Mouse (Mus musculus) MEL-GATA-1-ER (cell line): ENCODE results near the gene Map7.

Experiments used
- DNase-seq: peaks from one replicate; pipeline ENCODE4 v3.0.0-alpha.2; 2012; ENCODE audit warnings: low read depth; ENCODE audit errors: extremely low read depth

Gene Map7

DNA sequence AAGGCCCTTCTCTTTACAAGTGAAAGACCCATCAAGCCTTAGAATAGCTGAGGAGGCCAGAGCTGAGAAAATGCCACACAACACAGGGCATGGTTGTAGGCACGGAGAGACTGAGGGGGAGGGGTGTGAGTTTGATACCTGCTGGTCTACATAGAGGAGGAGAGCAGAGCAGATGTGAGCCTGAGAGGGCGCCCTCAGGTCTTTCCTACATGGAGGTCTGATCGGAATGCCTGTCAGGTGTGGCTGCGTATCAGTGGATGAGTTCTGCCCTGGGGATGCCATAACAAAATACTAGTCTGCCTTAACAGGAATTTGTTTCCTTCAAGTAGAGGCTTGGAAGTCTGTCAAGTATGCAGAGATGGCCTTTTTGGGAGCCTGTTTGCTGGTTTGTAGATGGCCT lies 37.0 kb downstream of the Map7 start:
- no peak for DNase-seq

- DNase-seq = no peak
Measured at GRCm38 (mm10) chr10:20185806-20186205, 37.5 kb downstream of the Map7 start.

DNA sequence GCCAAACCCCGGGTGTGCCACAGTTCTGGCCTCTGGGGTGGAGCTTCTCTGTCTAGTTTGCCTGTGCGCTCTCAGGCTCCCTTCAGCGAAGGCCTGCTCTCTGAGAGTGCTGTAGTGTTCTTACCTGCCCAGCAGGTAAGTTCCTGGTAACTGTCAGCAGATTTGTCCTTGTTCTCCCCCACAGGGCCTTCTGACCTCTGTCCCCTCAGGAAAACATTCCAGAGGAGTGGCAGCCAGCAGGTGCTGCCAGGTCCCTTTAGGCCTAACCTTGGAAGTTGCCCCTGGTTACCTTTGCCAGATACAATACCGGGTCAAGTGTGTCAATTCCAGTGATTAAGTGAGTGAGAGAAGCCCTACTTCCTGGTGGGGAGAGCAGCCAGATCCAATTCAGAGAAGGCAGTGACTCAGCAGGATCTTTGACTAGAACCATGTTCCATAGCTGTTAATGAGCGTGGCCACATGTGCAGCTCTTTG lies 38.6 kb downstream of the Map7 start:
- DNase-seq = no peak

- no peak for DNase-seq
Measured at GRCm38 (mm10) chr10:20190139-20190747, 42.0 kb downstream of the Map7 start.

- DNase-seq = no peak
Measured at GRCm38 (mm10) chr10:20194847-20195540, 46.7 kb downstream of the Map7 start.

DNA sequence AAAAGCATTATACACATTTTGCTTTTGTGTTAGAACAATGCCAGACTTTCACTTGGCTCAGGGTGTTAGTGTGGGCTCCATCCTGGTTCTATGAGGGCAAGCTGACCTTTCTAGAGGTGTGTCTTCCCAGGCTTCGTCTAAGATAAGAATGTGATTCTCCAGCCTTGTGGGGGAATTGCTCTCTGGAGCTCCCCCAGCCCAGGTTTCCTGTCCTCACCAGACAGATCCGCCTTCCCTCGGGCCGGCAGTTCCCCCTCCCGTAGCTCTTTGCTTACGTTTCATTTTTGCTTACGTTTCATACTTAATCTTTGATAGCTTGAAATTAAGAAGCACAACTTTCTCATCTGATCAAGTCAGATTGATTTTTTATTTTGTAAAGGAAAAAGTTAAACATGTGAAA lies 48.8 kb downstream of the Map7 start:
- no peak for DNase-seq

DNA sequence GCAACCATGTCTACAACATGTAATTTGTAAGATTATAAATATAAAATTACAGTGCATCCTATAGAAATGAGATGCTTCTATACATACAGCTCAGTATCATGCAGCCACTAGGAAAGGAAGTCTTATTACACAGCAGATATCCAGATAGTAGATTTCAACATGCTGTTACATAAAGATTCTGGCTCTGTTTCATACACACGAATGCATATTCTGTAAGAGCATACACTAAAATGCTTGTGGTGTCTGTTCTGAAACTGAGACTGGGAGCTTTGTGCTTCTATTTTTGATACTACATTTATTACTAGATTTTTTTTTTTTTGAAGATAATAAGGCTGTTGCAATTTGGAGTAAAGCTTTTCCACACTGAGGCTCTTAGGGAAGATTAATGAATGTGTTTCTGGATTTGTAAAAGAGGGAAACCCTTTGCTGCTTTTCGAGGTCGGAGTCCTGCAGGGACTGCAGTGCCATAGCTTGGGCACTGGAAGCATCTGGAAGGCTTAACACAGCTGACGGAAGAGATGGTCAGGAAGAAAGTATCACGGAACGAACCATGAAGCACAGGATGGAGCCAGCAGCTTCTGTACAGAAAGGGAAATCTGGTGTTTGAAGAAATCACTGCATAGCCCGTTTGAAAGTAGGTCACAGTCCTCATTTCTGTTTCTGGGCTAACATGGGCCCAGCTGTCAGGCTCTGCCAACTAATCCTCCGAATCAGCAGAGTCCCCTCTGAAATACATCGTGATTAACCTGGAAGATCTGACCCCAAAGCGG lies 50.9 kb downstream of the Map7 start:
- DNase-seq = no peak

DNA sequence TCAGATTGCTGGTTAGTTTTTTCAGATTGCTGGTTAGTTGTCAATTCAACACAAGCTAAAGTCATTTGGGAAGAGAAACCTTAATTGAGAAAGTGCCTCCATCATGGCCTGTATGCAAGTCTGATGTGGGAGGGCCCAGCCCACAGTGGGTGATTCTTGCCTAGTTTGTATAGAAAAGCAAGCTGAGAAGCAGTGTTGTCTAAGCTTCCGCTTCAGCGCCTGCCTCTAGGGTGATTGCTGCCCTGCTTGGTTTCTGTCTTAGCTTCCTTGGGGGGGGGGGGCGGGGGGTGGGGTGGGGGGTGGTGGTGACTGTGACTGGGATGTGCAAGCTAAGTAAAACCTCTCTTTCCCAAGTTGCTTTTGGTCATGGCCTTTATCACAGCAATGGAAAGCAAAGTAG lies 53.0 kb downstream of the Map7 start:
- no peak for DNase-seq

DNA sequence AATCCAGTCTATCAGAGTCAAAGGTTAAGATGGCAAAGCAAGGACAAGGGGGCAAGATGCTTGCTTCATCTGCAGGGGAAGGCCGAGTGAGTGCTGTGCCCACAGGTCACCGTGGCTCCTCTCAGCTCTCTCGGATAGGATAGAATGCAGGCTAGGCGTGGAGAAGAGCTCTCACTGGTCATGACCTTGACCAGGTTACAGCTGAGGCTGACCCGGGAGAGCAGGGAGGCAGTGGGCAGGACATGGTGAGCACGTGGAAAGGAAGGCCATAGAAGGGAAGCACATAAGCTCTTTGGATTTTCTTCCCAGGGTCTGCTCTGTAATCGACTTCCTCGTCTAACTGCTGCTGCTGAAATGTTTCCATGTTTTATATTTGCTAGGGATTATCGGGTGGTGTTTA lies 53.9 kb downstream of the Map7 start:
- no peak for DNase-seq

- no peak for DNase-seq
Measured at GRCm38 (mm10) chr10:20202818-20203217, 54.5 kb downstream of the Map7 start.

DNA sequence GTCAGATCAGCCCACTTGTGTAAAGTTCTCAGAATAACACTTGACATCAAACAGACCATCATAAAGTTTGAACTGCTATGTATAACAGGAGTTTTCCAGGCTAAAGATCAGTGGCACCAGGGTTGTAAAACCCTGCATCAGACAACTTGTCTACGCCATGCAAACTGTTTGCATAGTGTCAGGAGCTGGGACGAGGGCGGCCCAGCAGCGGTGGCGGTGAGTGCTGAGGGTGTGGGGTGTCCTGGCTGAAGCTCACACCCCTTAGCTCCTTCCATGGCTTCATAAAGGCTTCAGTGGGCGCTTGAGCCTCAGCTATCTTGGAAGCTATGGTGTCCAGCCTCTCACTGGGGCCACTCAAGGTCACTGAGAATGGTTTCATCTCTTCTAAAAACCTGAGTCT lies 55.2 kb downstream of the Map7 start:
- no peak for DNase-seq

GRCm38 (mm10) chr10:20204696-20205431 lies 56.6 kb downstream of the Map7 start:
- no peak for DNase-seq

DNA sequence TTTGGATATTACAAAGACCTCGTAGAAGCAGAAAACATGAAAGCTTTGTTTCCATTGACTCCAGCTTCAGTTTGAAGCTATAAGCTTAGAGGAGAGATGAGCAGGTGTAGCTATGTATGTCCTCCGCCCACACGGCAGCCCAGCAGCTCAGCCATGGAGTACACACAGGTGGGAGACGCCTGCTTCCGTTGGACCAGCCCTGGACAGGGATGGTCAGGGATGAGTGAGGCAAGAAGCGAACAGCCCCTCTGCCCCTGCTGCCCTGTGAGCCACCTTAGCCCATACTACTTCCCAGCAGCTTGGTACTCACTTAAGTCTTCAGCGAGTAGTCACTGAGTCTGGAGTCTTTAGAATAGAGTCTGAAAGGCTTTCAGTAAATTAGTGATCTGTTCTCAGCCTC lies 58.7 kb downstream of the Map7 start:
- DNase-seq = no peak

- no peak for DNase-seq
Measured at GRCm38 (mm10) chr10:20209609-20210341, 61.5 kb downstream of the Map7 start.

- no peak for DNase-seq
Measured at GRCm38 (mm10) chr10:20214418-20214817, 66.1 kb downstream of the Map7 start.

DNA sequence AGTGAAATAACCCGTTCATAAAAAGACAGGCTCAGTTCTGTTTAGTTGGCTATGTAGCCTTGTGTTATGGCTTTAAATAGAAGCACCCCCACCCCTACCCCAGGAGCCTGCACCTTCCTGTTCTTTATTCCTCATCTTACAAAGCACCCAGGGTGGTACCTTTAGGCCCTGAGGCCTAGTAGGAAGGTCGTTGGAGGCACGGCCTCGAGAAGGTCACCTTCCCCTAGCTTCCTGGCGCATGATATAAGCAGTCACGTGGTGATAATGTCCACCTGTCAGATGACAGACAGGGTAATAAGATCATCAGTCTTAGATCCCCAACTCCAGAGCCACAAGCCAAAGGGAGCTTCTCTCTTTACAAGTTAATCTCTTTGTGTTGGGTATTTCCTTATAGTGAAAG lies 68.7 kb downstream of the Map7 start:
- DNase-seq = no peak

GRCm38 (mm10) chr10:20218866-20219265 lies 70.6 kb downstream of the Map7 start:
- no peak for DNase-seq

GRCm38 (mm10) chr10:20219538-20219937 lies 71.3 kb downstream of the Map7 start:
- DNase-seq = no peak

GRCm38 (mm10) chr10:20220443-20221071 lies 72.3 kb downstream of the Map7 start:
- no peak for DNase-seq

DNA sequence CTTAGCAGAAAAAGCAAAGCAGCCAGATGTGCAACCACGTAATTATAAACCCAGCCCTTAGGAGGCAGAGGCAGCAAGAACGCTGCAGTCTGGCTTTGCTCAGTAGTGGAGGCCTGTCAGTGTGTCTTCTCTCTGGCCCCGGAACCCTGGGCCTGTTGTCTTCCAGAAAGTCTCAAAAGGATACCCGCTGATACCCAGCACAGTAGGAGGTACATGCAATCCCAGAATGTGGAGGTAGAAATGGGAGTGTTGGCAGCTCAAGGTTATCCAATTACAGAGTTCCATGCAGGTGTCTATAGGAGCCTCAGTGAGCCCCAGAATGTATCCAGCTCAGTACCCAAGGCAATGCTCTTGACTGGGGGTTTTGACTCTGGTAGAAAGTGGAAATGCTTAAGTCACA lies 73.7 kb downstream of the Map7 start:
- DNase-seq = no peak

DNA sequence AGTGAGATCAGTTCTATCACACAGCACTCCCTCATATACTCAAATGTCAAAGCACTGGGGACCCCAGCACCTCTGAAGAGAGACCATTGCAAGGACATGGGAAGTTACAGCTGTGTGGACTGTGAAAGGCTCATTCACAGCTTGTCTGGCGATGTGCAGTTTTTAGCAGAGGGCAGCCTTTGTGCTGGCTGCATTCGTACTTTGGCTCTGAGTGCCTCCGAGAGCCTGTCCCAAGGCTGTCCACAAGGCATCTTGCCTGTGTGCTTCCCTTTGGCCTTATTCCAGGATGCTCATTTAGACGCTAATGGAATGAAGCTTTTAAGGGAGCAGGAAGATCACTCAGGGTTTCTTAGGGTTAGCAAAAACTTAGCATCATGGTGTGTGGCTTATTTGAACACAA lies 78.5 kb downstream of the Map7 start:
- DNase-seq = no peak
